Mouse (Mus musculus) C2C12 (cell line): ENCODE data around the gene S100pbp. TPM values are rescaled to one million over a fixed set of nuclear protein-coding genes. Genes with fewer than 3 reads are reported as not detected.

Experiments used
- H3K27me3 ChIP-seq: one replicate; pipeline ENCODE4 v1.6.1; 2011; ENCODE audit not compliant: control insufficient read depth, insufficient read depth, insufficient read length
- H3K36me3 ChIP-seq: one replicate; pipeline ENCODE4 v1.6.1; 2011; ENCODE audit not compliant: control insufficient read depth, insufficient read depth
- H3K4me3 ChIP-seq: one replicate; pipeline ENCODE4 v1.5.1; 2011; ENCODE audit warnings: mild to moderate bottlenecking, control low read depth; ENCODE audit not compliant: poor library complexity, insufficient read depth, severe bottlenecking
- H3K79me2 ChIP-seq: one replicate; pipeline ENCODE4 v1.6.1; 2011; ENCODE audit not compliant: control insufficient read depth, insufficient read depth
- H3K79me3 ChIP-seq: one replicate; pipeline ENCODE4 v1.6.1; 2011; ENCODE audit warnings: low read depth, control low read depth
- H3ac ChIP-seq: one replicate; pipeline ENCODE3; 2011; ENCODE audit warnings: low read depth; ENCODE audit not compliant: control insufficient read depth, insufficient read length
- CEBPB ChIP-seq: IDR thresholded peaks from one replicate; pipeline ENCODE4 v1.6.1; 2011; ENCODE audit warnings: low read depth, mild to moderate bottlenecking, control low read depth, moderate library complexity
- CTCF ChIP-seq: IDR thresholded peaks from one replicate; pipeline ENCODE4 v1.5.1; 2011; ENCODE audit not compliant: control insufficient read depth, insufficient read depth, insufficient read length
- FOSL1 ChIP-seq: IDR thresholded peaks from one replicate; pipeline ENCODE4 v1.8.0; 2011; ENCODE audit warnings: mild to moderate bottlenecking, low read length; ENCODE audit not compliant: poor library complexity, insufficient read depth, severe bottlenecking
- MAX ChIP-seq: IDR thresholded peaks from one replicate; pipeline ENCODE4 v1.6.1; 2011; ENCODE audit warnings: mild to moderate bottlenecking, control low read depth
- MYOD1 ChIP-seq: IDR thresholded peaks from one replicate; pipeline ENCODE4 v1.6.1; 2011; ENCODE audit warnings: low read depth; ENCODE audit not compliant: control insufficient read depth, insufficient read length
- MYOG ChIP-seq: IDR thresholded peaks from one replicate; pipeline ENCODE4 v1.6.1; 2011; ENCODE audit not compliant: control insufficient read depth, insufficient read length; ENCODE audit errors: extremely low read depth
- USF1 ChIP-seq: IDR thresholded peaks from one replicate; pipeline ENCODE4 v1.6.1; 2011; ENCODE audit warnings: low read depth, mild to moderate bottlenecking, control low read depth, moderate library complexity
- long read RNA-seq, 2 experiments: library from polyadenylated mRNA; unstranded; transcript quantifications; one replicate each; pipeline ENCODE4 v2.0.0; 2019 to 2020
- polyA plus RNA-seq: library from polyadenylated mRNA; unstranded; fragments of >200 nt; fragmentation: generic; extraction: Trizol; gene quantifications from one replicate; pipeline ENCODE4 v1.2.1, GENCODE M21; 2012; ENCODE audit warnings: missing spikeins

S100pbp gene
- polyA plus RNA-seq = 8.1 TPM
- long read RNA-seq, experiment 1, partial matches to known transcripts = 0 of 7 reads
- long read RNA-seq, experiment 1, other reads (novel, unspliced or antisense) = 7 of 7 reads
- long read RNA-seq, experiment 2, full-length matches to known transcripts = 2 of 25 reads
- long read RNA-seq, experiment 2, partial matches to known transcripts = 2 of 25 reads
- long read RNA-seq, experiment 2, other reads (novel, unspliced or antisense) = 21 of 25 reads

- H3K36me3 ChIP-seq = peaks cover 16% of the 10 kb centered on the region
- H3K79me2 ChIP-seq = peaks cover 91% of the 10 kb centered on the region
- H3K27me3 ChIP-seq = no peaks in the 10 kb centered on the region
- peaks cover 67% of the 10 kb centered on the region for H3K79me3 ChIP-seq
- peak within 1 kb of the TSS; percentile 97 for H3K4me3 ChIP-seq
- TF ChIP-seq CEBPB = peak; percentile 79
- peak; percentile 98 for TF ChIP-seq MAX
- TF ChIP-seq CTCF = no peak
- H3ac ChIP-seq = peak within 1 kb of the TSS; percentile 93
Measured at GRCm38 (mm10) chr4:129189542-129190519, at the start of gene S100pbp, which contains the start of gene Yars. TSS of gene S100pbp (minus strand) at chr4:129189727. TSS of gene Yars (plus strand) at chr4:129189760.

- no peak for TF ChIP-seq CEBPB
- TF ChIP-seq CTCF = no peak
- no peak for TF ChIP-seq USF1
- no peak for TF ChIP-seq FOSL1
- no peak for TF ChIP-seq MYOD1
- TF ChIP-seq MYOG = no peak
- TF ChIP-seq MAX = no peak
- Histone ChIP-seq H3K36me3 (peaks cover 4% of the 10 kb centered on the region), H3ac (no peak overlapping the region), H3K27me3 (no peaks in the 10 kb centered on the region), H3K79me3 (peaks cover 82% of the 10 kb centered on the region), H3K4me3 (no peak overlapping the region), H3K79me2 (peaks cover 100% of the 10 kb centered on the region)
Measured at GRCm38 (mm10) chr4:129239075-129239474, 49.5 kb upstream of the S100pbp start.

GRCm38 (mm10) chr4:129238579-129239016, 49.1 kb upstream of the S100pbp start:
- TF ChIP-seq MYOD1 (no peak), CEBPB (no peak), CTCF (no peak), USF1 (no peak), MAX (no peak), FOSL1 (no peak), MYOG (no peak)
- peak overlapping the region; percentile 8 for H3ac ChIP-seq
- peaks cover 4% of the 10 kb centered on the region for H3K36me3 ChIP-seq
- H3K27me3 ChIP-seq = no peaks in the 10 kb centered on the region
- H3K79me3 ChIP-seq = peaks cover 79% of the 10 kb centered on the region
- peaks cover 100% of the 10 kb centered on the region for H3K79me2 ChIP-seq
- H3K4me3 ChIP-seq = no peak overlapping the region

- Histone ChIP-seq H3K4me3 (no peak overlapping the region), H3K36me3 (peaks cover 4% of the 10 kb centered on the region), H3K79me3 (peaks cover 78% of the 10 kb centered on the region), H3K79me2 (peaks cover 100% of the 10 kb centered on the region), H3K27me3 (no peaks in the 10 kb centered on the region), H3ac (no peak overlapping the region)
- TF ChIP-seq CTCF (no peak), FOSL1 (no peak), MAX (no peak), USF1 (no peak), MYOD1 (no peak), CEBPB (no peak), MYOG (no peak)
Measured at GRCm38 (mm10) chr4:129237843-129238441, 48.4 kb upstream of the S100pbp start.

GRCm38 (mm10) chr4:129236236-129236813, 46.8 kb upstream of the S100pbp start:
- no peak for TF ChIP-seq FOSL1
- no peak for TF ChIP-seq USF1
- no peak for TF ChIP-seq CTCF
- TF ChIP-seq MAX = no peak
- TF ChIP-seq MYOD1 = no peak
- TF ChIP-seq CEBPB = no peak
- TF ChIP-seq MYOG = no peak
- Histone ChIP-seq H3ac (no peak overlapping the region), H3K79me2 (peaks cover 100% of the 10 kb centered on the region), H3K4me3 (no peak overlapping the region), H3K36me3 (peaks cover 10% of the 10 kb centered on the region), H3K79me3 (peaks cover 74% of the 10 kb centered on the region), H3K27me3 (no peaks in the 10 kb centered on the region)
